Mouse (Mus musculus) liver, postnatal 0 days (tissue): Measurements from ENCODE around the gene Fosl1.

Experiments
- CTCF ChIP-seq: sonication (generic); IDR thresholded peaks from 2 replicates; pipeline ENCODE4 v1.5.1; 2016; ENCODE audit warnings: antibody characterized with exemption, low read depth
- EP300 ChIP-seq: IDR thresholded peaks from 2 replicates; pipeline ENCODE4 v1.6.1; 2016; ENCODE audit warnings: antibody characterized with exemption, low read depth, mild to moderate bottlenecking

- TF ChIP-seq CTCF = no peak
- TF ChIP-seq EP300 = no peak
These were observed 21.3 kb upstream of the Fosl1 start for GRCm38 (mm10) chr19:5425906-5426565.
